Comparison of ENCODE assay signal across 1 mouse cellular context in genomic region chr12:59053976-59054375, GRCm38 (mm10).
TF ChIP-seq lines count a peak whose summit lies in the region.

No protein-coding gene starts in this region.

TF ChIP-seq in MEL, 35 proteins besides CTCF, POLR2A, EP300 and RAD21:
- TF ChIP-seq USF2 (IDR thresholded peaks at IDR 0.05; ENCODE audit: borderline replicate concordance in 1 of 2, insufficient read depth in 1 of 2, low read depth in 1 of 2, low read length in 2 of 2) = no peak
- no peak for TF ChIP-seq MYC (IDR thresholded peaks at IDR 0.05; ENCODE audit: low read depth, low read length)
- TF ChIP-seq E2F4 (IDR thresholded peaks at IDR 0.05; ENCODE audit: borderline replicate concordance, low read depth, low read length) = no peak
- no peak for TF ChIP-seq BHLHE40 (IDR thresholded peaks at IDR 0.05; ENCODE audit: borderline replicate concordance, low read depth, low read length)
- no peak for TF ChIP-seq TBP (IDR thresholded peaks at IDR 0.05; ENCODE audit: low read depth, low read length)
- no peak for TF ChIP-seq MEF2A (IDR thresholded peaks at IDR 0.05; ENCODE audit: extremely low read depth, insufficient replicate concordance, low read depth, low read length, poor library complexity, severe bottlenecking)
- no peak for TF ChIP-seq POLR2AphosphoS5 (IDR thresholded peaks at IDR 0.05; ENCODE audit: borderline replicate concordance, low read depth, low read length)
- no peak for TF ChIP-seq KAT2A (conservative IDR thresholded peaks at IDR 0.05; ENCODE audit: low read depth, low read length)
- TF ChIP-seq POLR2AphosphoS2 (IDR thresholded peaks at IDR 0.05; ENCODE audit: low read length) = no peak
- no peak for TF ChIP-seq NRF1 (IDR thresholded peaks at IDR 0.05; ENCODE audit: insufficient read depth, low read depth, low read length, poor library complexity, severe bottlenecking)
- TF ChIP-seq NELFE (IDR thresholded peaks at IDR 0.05; ENCODE audit: low read depth, low read length) = no peak
- no peak for TF ChIP-seq CHD2 (IDR thresholded peaks at IDR 0.05; ENCODE audit: low read length)
- no peak for TF ChIP-seq HCFC1 (IDR thresholded peaks at IDR 0.05; ENCODE audit: low read depth, low read length)
- no peak for TF ChIP-seq MYB (IDR thresholded peaks at IDR 0.05; ENCODE audit: low read depth, low read length)
